Mouse (Mus musculus): ENCODE data around the gene Scn1a. TPM values are rescaled to one million over a fixed set of nuclear protein-coding genes. Genes with fewer than 3 reads are reported as not detected.

Gene Scn1a
- polyA plus RNA-seq, 1 experiment from 2014 or later: 25.5 TPM

DNA sequence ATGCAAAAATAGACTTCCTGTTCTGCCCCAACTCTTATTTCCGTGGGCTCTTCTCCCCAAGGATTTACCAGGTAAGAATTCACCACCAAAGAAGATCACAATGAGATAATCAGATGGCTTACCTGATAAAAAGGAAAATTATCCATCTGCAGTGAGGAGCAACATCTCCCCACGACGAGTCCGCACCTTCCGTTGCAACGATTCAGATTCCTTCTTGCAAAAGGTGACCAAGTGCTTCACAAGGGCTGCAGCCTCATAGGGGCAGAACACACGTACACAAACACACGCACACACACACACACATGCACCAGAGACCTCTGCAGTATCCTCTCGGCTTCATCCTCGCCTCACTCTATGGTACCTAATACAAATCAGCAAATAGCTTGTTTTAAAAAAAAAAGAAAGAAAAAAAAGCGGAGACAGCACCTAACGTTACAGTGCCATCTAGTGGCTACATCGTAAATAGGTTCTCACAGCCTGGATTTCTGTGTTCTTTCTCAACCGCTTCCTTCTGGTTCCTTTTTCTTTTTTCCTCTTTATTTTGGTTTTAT lies 30.8 kb downstream of the Scn1a start:
- Histone ChIP-seq H3K9me3 (ENCODE audit: control insufficient read depth, low read length) (no peaks in the 10 kb centered on the region), H3K4me2 (ENCODE audit: low read length) (peak overlapping the region; percentile 81), H3K36me3 (ENCODE audit: control insufficient read depth, insufficient read depth, low read length) (no peaks in the 10 kb centered on the region), H3K4me3 (ENCODE audit: low read length) (peak overlapping the region; percentile 56), H3K27ac (ENCODE audit: low read depth, low read length) (peak overlapping the region; percentile 68), H3K9ac (ENCODE audit: low read depth, low read length) (peak overlapping the region; percentile 72), H3K4me1 (ENCODE audit: control insufficient read depth, insufficient read depth, low read depth, low read length) (peaks cover 2% of the 10 kb centered on the region; the same call in 1 of the 2 replicates), H3K27me3 (replicated peaks; ENCODE audit: control insufficient read depth, insufficient read depth, low read length) (no peaks in the 10 kb centered on the region)
- ATAC-seq: peak; percentile 88
- under 1% methylated on average over 14 of the region's 14 CpGs for whole genome bisulfite sequencing

DNA sequence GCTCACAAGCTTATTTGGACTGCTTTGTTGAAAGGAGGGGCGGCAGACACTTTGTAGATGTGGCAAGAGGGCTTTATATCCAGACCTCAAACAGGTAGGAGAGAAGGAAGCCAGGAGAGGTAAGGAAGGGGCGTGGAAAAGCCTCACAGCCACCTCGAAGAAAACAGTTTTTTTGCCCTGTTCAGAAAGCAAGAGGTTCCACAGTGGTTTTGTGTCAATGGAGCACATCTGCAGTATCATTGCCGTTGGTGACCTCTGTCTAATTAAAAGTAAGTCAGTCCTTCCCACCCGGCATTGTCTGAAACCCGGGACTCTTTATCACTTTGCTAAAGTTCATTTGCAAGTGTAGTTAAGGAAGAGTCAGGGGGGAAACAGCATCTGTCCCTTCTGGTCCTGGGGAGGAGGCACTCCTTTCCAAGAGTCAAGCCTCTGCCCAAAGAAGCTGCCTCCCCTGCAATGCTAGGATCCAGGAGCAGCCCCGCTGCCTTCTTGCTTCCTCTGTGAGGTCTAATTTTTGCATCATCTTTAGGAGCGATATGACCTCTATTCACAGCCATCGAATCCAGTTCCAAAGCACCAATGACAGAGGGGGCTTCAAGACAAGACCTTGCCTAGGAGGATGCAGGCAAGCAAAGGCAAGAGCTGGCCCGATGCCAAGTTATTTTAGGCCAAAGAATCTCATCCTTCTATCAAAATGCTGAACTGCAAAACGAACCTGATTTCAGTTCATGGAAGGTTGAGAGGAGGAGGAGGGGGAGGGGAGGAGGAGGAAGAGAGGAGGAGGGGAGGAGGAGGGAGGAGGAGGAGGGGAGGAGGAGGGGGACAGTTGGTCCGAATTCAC lies 31.5 kb downstream of the Scn1a start:
- Histone ChIP-seq H3K27me3 (replicated peaks; ENCODE audit: control insufficient read depth, insufficient read depth, low read length) (no peaks in the 10 kb centered on the region), H3K4me2 (ENCODE audit: low read length) (peak overlapping the region; percentile 81), H3K36me3 (ENCODE audit: control insufficient read depth, insufficient read depth, low read length) (no peaks in the 10 kb centered on the region), H3K9ac (ENCODE audit: low read depth, low read length) (peak overlapping the region; percentile 72), H3K9me3 (ENCODE audit: control insufficient read depth, low read length) (no peaks in the 10 kb centered on the region), H3K4me3 (ENCODE audit: low read length) (peak overlapping the region; percentile 56), H3K27ac (ENCODE audit: low read depth, low read length) (peak overlapping the region; percentile 68), H3K4me1 (ENCODE audit: control insufficient read depth, insufficient read depth, low read depth, low read length) (peaks cover 2% of the 10 kb centered on the region; the same call in 1 of the 2 replicates)
- 4% methylated on average over 12 of the region's 12 CpGs for WGBS
- peak; percentile 71 for ATAC-seq

DNA sequence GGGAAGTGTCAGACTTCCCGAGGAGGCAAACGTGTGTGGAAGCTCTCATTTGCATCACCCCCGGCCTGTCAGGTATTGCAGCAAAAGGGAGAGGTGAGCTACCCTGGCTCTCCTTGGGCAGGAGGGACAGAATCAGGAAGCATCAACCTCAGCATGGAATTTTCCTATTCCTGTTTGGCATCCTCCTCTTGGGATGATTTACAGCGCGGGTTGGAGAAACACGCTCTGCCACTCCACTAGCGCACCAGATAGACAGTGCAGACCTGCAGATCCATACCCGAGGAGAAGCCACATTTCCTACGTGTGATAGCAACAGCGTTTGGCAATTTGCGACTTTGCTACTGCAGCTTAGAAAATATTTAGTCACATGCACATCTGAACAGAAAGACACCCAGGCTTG lies 32.2 kb downstream of the Scn1a start:
- Histone ChIP-seq H3K4me3 (ENCODE audit: low read length) (peak overlapping the region; percentile 56), H3K36me3 (ENCODE audit: control insufficient read depth, insufficient read depth, low read length) (no peaks in the 10 kb centered on the region), H3K9ac (ENCODE audit: low read depth, low read length) (peak overlapping the region; percentile 72), H3K4me2 (ENCODE audit: low read length) (peak overlapping the region; percentile 81), H3K27ac (ENCODE audit: low read depth, low read length) (peak overlapping the region; percentile 68), H3K4me1 (ENCODE audit: control insufficient read depth, insufficient read depth, low read depth, low read length) (peaks cover 2% of the 10 kb centered on the region; the same call in 1 of the 2 replicates), H3K9me3 (ENCODE audit: control insufficient read depth, low read length) (no peaks in the 10 kb centered on the region), H3K27me3 (replicated peaks; ENCODE audit: control insufficient read depth, insufficient read depth, low read length) (no peaks in the 10 kb centered on the region)
- ATAC-seq: peak; percentile 61
- WGBS: 13% methylated on average over 11 of the region's 11 CpGs

DNA sequence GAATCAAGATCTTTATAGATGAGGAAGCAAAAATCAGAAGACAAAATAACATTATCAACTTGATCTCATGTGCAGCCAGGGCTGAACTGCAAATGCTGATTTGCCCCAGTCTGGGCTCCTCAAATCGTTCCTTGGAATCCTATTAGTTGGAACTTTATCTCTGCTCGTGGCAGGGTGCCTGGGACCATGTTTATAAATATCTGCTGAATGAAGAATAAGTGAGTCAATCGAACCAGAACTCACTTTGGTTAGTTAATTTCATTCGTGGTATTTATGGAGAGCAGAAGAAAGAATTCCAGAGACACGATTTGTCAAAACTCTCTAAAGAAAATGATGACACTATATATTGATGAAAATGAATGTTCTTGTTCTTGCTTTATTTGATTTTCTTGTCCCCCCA lies 48.1 kb downstream of the Scn1a start:
- no peaks in the 10 kb centered on the region for H3K27me3 ChIP-seq (replicated peaks; ENCODE audit: control insufficient read depth, insufficient read depth, low read length)
- H3K9me3 ChIP-seq (ENCODE audit: control insufficient read depth, low read length): no peaks in the 10 kb centered on the region
- H3K36me3 ChIP-seq (ENCODE audit: control insufficient read depth, insufficient read depth, low read length): no peaks in the 10 kb centered on the region
- no peak overlapping the region for H3K4me3 ChIP-seq (ENCODE audit: low read length)
- H3K4me2 ChIP-seq (ENCODE audit: low read length): no peak overlapping the region
- WGBS: 80% methylated on average over 5 of the region's 5 CpGs
- H3K27ac ChIP-seq (ENCODE audit: low read depth, low read length): no peak overlapping the region
- no peak overlapping the region for H3K9ac ChIP-seq (ENCODE audit: low read depth, low read length)
- H3K4me1 ChIP-seq (ENCODE audit: control insufficient read depth, insufficient read depth, low read depth, low read length): no peaks in the 10 kb centered on the region
- no peak for ATAC-seq

DNA sequence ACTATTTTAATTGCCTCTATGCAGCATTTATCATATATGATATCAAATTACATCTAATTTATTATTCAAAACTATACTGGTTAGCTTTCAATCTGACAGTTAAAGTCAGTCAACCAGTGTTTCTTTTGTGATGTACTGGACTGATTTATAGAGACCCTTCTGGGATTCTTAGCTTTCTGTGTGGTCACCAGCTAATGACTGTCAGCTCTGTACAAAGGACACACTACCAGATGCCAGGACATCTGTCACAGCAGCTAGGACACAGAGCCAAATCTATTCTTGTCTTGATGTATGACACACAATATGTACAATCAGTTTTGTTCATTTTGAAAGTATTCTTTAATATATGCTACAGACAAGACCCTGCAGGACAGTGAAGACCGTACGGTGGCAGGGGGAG lies 72.7 kb downstream of the Scn1a start:
- 42% methylated on average over 2 of the region's 2 CpGs for WGBS
- no peaks in the 10 kb centered on the region for H3K27me3 ChIP-seq (replicated peaks; ENCODE audit: control insufficient read depth, insufficient read depth, low read length)
- H3K4me2 ChIP-seq (ENCODE audit: low read length): no peak overlapping the region
- H3K4me3 ChIP-seq (ENCODE audit: low read length): no peak overlapping the region
- no peaks in the 10 kb centered on the region for H3K4me1 ChIP-seq (ENCODE audit: control insufficient read depth, insufficient read depth, low read depth, low read length)
- H3K9me3 ChIP-seq (ENCODE audit: control insufficient read depth, low read length): no peaks in the 10 kb centered on the region
- no peak for ATAC-seq
- no peak overlapping the region for H3K27ac ChIP-seq (ENCODE audit: low read depth, low read length)
- no peaks in the 10 kb centered on the region for H3K36me3 ChIP-seq (ENCODE audit: control insufficient read depth, insufficient read depth, low read length)
- no peak overlapping the region for H3K9ac ChIP-seq (ENCODE audit: low read depth, low read length)

DNA sequence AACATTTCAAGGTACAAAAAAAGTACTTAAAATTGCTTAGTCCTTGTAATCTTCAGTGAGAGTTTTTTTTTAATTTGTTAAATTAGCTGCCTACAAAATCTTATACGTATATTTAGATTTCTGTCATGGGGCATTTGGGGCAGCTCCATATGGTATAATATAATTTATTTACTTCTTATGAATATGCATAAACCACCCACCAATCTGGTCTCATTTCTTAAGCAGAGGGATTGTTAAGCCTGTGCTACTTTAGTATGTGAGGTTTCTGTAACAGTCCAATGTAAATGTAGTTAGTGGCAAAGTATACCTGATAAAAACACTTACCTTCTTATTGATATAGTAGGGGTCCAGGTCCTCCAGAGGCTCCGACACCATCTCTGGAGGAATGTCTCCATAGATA lies 90.0 kb downstream of the Scn1a start:
- no peak for ATAC-seq
- Histone ChIP-seq H3K27me3 (replicated peaks; ENCODE audit: control insufficient read depth, insufficient read depth, low read length) (no peaks in the 10 kb centered on the region), H3K9ac (ENCODE audit: low read depth, low read length) (no peak overlapping the region), H3K4me2 (ENCODE audit: low read length) (no peak overlapping the region), H3K36me3 (ENCODE audit: control insufficient read depth, insufficient read depth, low read length) (no peaks in the 10 kb centered on the region; the same call in 1 of the 2 replicates), H3K27ac (ENCODE audit: low read depth, low read length) (no peak overlapping the region), H3K4me3 (ENCODE audit: low read length) (no peak overlapping the region), H3K9me3 (ENCODE audit: control insufficient read depth, low read length) (no peaks in the 10 kb centered on the region), H3K4me1 (ENCODE audit: control insufficient read depth, insufficient read depth, low read depth, low read length) (no peaks in the 10 kb centered on the region)
- 76% methylated on average over 2 of the region's 2 CpGs for WGBS

DNA sequence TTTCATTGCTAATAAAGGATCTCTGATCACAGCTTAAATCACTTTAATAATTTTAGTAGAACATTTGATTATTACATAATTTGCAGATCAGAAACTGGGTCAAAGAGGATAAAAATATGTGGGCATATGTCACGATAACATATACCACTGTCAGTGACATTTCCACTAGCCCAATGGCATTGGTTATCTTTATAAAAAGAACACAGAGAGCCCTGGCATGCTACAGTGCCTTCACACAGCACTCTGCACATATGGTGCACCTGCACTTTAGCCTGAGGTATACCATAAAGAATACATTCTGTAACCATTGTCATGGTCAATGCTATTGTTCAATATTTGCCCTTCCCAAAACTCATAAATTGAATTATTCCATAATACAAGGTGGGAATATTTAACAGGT lies 94.0 kb downstream of the Scn1a start:
- ATAC-seq: no peak
- H3K9ac ChIP-seq (ENCODE audit: low read depth, low read length): no peak overlapping the region

DNA sequence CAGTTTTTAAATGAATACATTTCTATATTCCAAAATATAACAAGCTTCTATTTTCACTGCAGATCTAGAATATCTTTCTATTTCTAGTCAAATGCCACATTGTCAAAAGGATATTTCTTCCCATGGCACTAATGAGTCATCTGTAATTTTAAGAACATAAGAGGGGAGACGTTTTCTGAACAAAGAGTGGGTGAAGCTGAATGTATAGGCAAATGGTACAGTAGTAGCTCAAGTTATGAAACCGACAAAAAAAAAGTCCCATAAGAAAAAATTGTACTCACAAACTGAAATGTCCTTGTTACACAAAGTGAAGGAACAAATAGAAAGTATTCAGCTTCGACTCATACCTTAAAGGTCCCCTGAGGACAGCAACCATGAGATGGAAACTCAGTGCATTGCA lies 94.5 kb downstream of the Scn1a start:
- Histone ChIP-seq H3K4me3 (ENCODE audit: low read length) (no peak overlapping the region), H3K27ac (ENCODE audit: low read depth, low read length) (no peak overlapping the region), H3K27me3 (replicated peaks; ENCODE audit: control insufficient read depth, insufficient read depth, low read length) (no peaks in the 10 kb centered on the region), H3K9me3 (ENCODE audit: control insufficient read depth, low read length) (no peaks in the 10 kb centered on the region), H3K4me2 (ENCODE audit: low read length) (no peak overlapping the region), H3K36me3 (ENCODE audit: control insufficient read depth, insufficient read depth, low read length) (no peaks in the 10 kb centered on the region; the same call in 1 of the 2 replicates), H3K4me1 (ENCODE audit: control insufficient read depth, insufficient read depth, low read depth, low read length) (no peaks in the 10 kb centered on the region), H3K9ac (ENCODE audit: low read depth, low read length) (no peak overlapping the region)
- WGBS: 86% methylated on average over 3 of the region's 3 CpGs
- no peak for ATAC-seq

More for the DNA sequence above, 94.0 kb downstream of the Scn1a start:
- Histone ChIP-seq H3K27ac (ENCODE audit: low read depth, low read length) (no peak overlapping the region), H3K4me1 (ENCODE audit: control insufficient read depth, insufficient read depth, low read depth, low read length) (no peaks in the 10 kb centered on the region), H3K36me3 (ENCODE audit: control insufficient read depth, insufficient read depth, low read length) (no peaks in the 10 kb centered on the region; the same call in 1 of the 2 replicates), H3K9me3 (ENCODE audit: control insufficient read depth, low read length) (no peaks in the 10 kb centered on the region), H3K4me2 (ENCODE audit: low read length) (no peak overlapping the region), H3K27me3 (replicated peaks; ENCODE audit: control insufficient read depth, insufficient read depth, low read length) (no peaks in the 10 kb centered on the region), H3K4me3 (ENCODE audit: low read length) (no peak overlapping the region)
- 83% methylated on average over 1 of the region's 1 CpGs for WGBS

DNA sequence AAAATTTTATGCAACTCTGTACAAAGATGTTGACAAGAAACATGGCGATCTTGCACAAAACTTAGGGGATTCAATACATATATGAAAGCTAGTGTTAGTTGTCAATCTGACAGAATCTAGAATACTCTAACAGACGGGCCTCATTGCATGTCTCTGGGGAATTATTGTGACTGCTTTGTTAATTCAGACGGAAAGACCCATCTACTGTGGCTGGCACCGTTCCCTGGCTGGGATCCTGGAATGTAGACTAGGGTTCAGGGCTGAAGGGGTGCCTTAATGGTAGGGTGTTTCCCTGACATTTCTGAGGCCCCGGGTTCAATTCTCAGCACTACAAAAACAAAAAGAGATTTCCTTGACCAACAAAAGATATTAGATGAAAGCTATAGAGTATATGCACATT lies 103.2 kb downstream of the Scn1a start:
- Histone ChIP-seq H3K4me3 (ENCODE audit: low read length) (no peak overlapping the region), H3K4me2 (ENCODE audit: low read length) (no peak overlapping the region), H3K27me3 (replicated peaks; ENCODE audit: control insufficient read depth, insufficient read depth, low read length) (no peaks in the 10 kb centered on the region), H3K4me1 (ENCODE audit: control insufficient read depth, insufficient read depth, low read depth, low read length) (no peaks in the 10 kb centered on the region), H3K36me3 (ENCODE audit: control insufficient read depth, insufficient read depth, low read length) (no peaks in the 10 kb centered on the region), H3K9me3 (ENCODE audit: control insufficient read depth, low read length) (no peaks in the 10 kb centered on the region), H3K9ac (ENCODE audit: low read depth, low read length) (no peak overlapping the region), H3K27ac (ENCODE audit: low read depth, low read length) (no peak overlapping the region)
- ATAC-seq: peak; percentile 30; the same call in 1 of the 2 replicates
- WGBS: 47% methylated on average over 5 of the region's 5 CpGs

Data from hindbrain, embryonic 16.5 days (tissue).